Mouse (Mus musculus) frontal cortex, postnatal 10 days (tissue): ENCODE results near the gene Rap1gds1.
A peak's percentile ranks its signal among the peaks of the same experiment; 100 is the strongest.

Experiments used
- DNase-seq, 2 experiments: peaks; one replicate each; pipeline ENCODE4 v3.0.0; 2022; ENCODE audit warnings: low spot score in 2 of 2, mixed read lengths in 1 of 2

Gene Rap1gds1

DNA sequence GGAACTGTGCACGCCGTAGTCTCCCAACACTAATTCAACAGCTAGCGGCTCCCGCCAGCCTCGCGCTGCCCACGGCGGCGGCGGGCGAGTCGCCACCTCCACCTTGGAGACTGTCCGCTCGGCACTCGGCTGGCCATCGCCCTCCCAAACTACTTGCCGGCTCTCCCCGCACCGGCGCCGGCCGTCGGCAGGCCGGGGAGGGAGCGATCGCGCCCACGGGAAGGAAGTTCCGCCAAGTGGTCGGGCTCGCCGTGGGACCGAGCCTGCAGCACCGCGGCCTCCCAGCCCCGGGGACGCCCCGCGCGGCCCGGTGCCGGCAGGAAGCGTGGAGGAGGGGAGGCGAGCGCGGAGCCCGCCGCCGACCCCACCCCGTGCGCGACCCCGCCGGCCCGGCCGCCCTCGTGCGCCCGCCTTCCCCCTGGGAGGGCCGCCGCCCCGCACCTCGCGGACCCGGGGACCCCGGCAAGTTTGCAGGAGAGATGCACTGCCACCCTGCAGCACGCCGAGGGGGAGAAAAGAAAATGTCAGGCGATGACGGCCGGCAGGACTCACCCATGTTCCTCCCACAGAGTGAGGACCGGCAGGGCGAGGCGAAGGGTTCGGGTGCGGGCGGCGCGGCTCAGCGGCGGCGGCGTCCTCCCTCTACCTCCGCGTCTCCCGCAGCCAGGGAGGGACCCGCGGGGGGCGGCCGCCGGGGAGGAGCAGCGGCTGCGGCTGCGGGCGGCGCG is at the start of gene Rap1gds1:
TSS of gene Rap1gds1 (minus strand) at position 718 of the 728 bp plus-strand sequence.
- DNase-seq: peak; percentile 63 to 73

DNA sequence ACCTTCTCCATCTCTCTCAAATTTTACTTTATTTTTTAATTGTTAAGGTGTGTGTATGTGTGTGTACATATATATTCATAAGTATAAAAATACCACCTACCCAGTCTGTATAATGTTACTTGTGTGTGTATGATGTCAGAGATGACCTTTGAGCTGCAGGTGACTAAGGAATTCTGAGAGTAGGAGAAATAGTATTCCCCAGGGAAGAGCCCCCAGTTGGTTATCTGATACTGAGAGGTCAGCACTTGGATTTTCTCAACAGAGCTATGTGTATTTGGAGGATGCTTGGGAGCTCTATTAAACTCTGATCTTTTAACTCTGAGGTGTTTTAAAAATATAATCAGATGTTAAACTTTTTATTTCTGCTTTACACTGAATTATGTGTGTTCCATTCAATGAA is 43.4 kb upstream of the Rap1gds1 start:
- no peak for DNase-seq

DNA sequence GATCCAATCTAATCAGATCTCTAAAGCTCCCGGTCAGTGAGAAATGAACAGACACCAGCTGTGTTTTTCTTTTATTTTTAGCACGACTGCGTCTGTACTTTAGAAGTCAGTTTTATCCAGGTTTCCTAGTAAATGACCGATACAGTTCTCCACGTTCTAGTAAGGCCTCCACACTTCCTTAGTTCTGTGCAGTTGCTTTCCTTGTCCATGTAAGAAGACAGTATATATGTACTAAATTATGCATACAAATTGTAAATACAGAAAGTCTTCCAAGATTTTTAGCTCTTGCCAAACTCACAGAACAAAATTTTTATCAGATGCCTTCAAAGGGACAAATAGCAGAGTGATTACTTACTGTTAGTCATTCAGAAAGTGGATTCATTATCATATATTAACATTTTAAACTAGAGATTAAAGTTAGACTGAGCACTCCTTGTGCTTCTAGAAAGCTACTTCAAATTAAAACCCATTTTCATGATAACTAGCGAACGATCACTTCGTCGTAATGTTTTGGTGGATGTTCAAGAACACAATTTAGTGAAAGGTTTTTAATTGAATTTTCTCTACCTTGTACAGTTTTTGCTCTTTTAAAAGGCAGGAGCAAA is 41.8 kb upstream of the Rap1gds1 start:
- DNase-seq: no peak

DNA sequence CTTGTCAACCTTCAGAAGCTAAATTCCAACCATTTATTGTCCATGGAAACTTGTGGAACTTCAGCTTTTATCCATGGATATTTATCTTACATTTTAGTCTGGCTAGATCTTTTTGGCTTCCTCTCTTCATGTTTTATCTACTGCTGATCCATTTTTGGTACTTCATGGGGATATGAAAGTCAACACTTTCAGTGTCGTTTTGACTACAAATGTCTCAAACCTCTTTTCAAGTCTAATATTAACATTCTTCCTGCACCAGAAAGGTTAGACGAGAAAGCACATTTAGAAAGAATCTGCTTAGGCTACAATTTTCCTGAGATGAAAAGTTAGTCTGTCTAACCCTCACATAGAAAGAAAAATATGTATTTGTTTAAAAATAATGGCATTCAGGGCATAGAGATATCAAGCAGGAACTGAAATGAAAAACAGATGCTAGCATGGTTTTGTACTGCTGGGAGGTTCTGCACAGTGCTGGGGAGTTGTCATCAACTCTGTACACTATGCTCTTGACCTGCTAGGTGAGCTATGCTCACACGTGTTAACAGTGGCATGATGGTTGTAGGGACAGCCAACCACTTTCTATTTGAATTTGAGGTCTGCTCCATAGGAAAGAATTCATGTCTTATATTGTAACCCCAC is 37.5 kb upstream of the Rap1gds1 start:
- no peak for DNase-seq

DNA sequence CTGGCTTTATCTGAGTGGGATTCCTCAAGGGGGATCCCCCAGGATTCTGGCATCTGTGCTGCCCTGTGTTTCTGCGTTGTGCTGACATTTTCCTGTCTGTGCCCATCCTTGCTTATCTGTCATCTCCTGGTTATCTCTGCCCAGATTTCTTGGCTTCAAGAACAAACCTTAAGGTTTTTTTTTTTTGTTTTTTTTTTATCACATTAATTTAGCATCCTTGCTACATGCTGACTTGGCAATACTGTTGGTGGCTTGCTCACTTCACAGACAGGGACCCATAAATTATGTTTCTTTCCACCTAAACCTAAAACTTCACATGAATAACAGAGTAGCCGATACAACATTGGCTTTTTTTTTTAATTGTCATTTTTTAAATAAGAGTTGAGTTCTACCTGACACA is 36.9 kb upstream of the Rap1gds1 start:
- DNase-seq: no peak

DNA sequence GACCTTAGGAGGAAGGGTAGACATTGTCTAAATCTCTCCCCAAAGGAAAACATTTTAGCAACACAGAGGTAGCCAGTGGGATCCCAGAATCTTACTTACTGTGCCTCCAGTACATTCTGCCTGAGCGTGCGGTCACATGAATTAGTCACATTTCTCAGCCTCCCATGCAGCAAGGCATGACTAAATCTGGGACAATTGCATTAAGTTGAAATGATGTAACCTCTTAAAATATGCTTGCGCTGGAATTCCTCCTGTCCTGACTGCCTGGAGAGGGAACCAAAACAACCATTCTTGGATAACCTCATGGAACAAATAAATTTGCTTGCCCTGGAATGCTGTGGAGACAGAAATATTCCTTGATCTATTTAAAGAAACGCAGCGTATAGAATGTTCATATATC is 33.2 kb upstream of the Rap1gds1 start:
- DNase-seq: no peak

DNA sequence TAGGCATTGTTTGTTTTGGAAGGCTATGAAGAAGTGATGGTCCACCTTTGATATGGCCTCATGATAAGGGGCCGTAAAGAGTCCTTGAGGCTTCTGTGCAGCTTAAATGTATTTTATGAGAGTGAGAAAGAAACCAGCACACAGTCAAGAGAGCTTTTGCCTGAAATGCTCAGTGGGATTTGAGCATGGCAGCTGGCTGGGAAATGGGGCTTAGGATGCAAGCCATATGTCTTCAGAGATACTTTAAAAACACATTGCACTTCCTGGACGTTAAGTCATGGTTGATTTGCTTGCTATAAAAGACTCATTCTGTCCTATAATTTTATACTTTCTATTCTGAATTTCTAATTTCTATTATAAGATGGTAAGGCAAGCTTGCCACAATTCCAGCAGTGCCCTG is 28.9 kb upstream of the Rap1gds1 start:
- DNase-seq: no peak

DNA sequence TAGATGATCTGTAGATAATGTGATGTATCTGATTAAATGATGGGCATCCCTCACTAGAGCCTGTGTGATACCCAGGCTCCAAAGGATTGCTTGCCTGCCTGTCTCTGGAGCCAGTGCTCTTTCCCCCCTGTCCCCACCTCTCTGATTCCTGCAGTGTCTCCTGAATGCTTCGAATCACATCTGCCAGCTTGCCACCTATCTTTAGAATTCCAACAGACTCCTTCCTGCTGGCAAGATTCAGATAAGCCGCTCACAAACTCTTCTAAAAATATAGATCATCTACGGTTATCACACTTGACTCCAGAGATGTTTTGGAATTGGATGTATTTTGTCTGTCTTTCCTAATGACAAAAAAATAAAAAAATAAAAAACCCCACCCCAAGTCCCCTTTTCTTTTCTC is 28.3 kb upstream of the Rap1gds1 start:
- no peak for DNase-seq

DNA sequence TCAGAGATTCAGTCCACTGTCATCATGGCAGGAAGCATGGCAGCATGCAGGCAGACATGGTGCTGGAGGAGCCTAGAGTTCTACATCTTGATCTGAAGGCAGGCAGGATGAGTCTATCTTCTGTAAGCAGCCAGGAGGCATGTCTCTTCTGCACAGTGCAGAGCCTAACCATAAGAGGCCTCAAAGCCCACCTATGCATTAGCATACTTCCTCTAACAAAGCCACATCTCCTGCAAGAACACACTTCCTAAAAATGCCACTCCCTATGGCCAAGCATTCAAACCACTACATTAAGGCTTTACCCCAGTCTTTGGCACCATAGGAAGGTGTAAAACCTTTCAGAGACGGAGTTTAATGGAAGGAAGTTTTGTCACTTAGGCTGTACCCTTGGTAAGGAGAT is 26.9 kb upstream of the Rap1gds1 start:
- DNase-seq: no peak

DNA sequence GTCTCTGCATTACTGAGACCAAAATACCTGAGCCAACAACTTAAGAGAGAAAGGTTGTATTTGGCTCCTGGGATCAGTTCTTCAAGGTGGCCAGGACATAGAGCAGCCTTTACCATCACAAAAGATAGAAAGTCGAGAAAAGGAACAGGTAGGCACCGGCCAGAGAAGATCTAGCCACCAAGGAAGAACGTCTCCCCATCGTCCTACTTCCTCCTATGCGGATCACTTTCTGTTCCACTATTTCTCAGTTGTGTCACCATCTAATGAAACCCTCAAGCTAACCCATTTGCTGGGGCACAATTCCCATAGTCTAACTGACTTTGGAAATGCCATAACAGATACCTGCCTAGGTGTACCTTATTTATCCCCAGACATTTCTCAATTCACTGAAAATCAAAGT is 24.3 kb upstream of the Rap1gds1 start:
- DNase-seq: no peak

DNA sequence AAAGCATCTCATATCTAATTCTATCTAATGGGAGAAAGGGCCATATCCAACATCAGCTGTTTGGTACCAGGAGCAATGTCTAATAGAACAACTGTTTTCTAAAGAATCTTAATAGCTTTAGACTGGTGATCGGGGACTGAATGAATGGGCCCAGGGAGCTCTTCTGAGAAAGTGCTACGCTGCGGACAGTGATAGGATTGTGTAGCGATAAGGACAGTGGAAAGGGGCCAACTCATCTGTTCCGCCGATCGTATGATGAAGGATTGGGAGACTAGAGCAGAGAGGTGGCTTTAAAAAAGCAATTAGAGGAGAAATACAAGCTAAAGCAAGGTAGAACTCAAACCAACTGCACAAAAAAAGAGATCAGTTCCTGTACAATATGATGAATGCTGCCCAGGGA is 20.9 kb upstream of the Rap1gds1 start:
- no peak for DNase-seq

DNA sequence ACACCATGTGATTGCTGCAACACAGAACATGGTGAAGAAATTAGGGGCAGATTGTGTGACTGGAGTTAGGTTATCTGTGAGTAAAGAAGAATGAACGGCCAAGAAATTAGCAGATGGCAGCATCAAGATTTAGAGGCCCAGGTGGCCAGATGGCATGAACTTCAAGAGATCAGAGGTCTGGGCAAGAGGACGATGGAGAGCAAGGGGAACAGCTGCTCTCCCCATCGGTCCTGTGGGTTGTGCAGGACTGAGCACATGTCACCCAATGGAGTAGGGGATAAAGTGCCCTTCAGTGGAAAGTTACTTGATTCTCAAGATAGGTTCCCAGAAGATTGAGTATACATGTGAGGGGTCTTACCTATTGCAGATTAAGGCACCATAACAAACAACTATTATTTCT is 13.5 kb upstream of the Rap1gds1 start:
- DNase-seq: no peak

DNA sequence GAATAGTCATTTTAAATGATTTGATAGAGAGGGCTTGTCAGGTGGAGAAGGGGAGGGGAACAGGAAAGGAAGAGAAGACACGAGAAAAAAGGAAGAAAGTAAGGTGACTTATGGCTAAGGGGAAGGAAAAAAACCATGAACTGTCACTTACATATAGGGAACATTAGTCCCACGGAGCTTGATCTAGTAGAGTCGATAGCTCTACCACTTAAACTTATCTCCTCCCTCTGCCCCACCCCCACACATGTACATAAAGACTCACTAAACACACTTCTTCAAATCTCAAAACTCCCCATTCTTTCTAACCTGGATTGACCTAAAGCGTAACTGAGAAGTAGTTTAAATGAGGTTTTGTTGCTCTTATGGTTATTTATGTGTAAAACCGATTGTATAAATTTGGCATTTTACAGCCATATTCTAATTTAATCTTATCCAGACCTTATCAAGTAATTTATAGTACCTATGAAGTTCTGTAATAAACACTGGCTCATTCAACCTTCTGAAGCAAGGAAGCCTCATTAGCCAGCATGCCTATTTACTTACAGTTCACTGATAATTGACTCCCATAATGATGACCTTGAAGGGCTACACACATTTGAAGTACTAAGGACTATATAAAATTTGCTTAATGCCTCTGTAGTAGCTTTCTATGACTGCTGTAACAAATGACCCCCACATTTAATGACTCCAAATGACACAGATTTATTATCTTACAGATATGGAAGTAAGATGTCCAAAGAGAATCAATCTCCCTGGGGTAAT is 9.0 kb upstream of the Rap1gds1 start:
- DNase-seq: no peak

DNA sequence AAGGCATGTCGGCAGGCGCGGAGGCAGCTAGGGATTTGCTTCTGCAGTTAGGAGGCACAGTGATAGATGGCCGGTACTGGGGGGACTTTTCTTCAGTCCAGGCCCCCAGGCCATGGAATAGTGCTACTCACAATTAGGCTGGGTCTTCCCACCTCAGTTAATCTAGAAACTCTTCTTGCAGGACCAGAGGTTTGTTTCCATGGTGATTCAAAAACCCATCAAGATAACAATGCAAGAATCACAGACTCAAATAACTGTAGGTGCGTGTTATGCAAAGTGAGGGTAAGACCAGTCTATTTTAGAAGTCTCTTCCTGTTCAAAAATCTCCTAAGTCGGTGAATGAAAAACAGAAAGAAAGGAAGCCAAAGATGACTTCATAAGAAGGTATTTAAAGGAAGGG is 4.8 kb upstream of the Rap1gds1 start:
- no peak for DNase-seq

DNA sequence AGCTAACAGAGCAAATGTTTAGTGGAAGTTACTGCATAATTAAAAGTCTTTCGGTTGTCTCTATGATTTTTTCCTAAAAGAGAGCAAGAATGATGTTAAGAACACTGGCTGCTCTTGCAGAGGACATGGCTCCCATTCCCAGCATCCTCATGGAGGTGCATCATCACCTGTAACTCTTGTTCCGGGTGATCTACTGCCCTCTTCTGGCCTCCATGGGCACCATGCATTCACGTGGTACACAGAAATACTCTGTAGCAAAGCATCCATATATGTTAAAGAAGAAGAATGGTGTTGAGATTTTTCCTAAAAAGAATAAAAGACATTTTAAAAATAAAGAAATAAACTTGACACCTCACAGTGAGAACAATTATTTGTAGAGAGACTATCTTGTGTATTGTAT is 3.0 kb upstream of the Rap1gds1 start:
- DNase-seq: no peak

DNA sequence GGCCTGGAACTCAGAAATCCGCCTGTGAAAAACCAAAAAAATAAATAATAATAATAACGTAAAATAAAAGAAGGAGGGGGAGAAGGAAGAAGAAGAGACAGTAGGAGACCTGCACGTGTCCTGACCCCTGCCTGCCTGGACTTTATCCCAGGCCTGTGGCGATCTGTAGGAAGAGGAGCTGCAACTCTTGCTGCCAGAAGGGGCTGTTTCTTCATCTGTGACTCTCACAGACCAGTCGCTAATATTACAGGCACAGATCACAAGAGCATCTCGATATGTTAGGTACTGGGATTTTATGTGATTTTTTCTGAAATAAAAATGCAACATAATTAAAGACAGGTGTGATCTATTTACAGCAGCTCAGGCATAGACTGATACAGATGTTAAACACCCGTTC is 1.1 kb upstream of the Rap1gds1 start:
- DNase-seq: no peak

DNA sequence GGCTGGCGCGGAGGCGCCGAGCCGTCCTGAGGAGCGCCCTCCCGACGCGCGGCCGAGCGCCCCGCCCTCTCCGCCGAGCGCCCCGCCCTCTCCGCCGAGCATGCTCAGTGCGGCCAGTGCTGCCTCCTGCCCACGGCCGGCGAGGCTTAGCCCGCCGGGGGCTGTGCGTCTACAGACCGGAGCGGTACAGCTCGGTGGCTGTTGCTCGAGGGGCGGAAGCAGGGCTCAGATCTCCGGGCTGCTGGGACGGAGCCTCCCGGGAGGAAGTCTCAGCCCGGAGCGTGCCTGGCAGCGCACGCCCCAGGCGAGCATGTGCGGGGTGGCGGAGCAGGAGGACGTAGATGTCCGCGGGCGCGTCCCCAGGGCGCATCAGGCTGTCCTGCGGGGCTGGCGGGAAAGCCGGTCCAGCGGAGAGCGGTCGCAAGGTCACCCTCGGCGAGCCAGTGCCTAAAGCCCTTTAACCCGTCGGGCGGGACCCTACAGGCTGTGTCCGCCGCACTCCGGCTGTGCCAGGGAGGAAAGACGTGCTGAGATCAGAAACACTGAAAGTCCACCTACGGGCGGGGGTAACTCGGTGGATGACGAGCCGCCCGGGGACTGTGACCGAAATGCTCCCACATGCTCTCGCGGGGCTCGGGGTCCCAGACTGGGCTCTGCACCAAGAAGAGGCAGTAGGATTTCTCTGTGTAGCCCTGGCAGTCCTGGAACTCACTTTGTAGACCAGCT is 495 bp upstream of the Rap1gds1 start:
- peak; percentile 79 to 88 for DNase-seq

DNA sequence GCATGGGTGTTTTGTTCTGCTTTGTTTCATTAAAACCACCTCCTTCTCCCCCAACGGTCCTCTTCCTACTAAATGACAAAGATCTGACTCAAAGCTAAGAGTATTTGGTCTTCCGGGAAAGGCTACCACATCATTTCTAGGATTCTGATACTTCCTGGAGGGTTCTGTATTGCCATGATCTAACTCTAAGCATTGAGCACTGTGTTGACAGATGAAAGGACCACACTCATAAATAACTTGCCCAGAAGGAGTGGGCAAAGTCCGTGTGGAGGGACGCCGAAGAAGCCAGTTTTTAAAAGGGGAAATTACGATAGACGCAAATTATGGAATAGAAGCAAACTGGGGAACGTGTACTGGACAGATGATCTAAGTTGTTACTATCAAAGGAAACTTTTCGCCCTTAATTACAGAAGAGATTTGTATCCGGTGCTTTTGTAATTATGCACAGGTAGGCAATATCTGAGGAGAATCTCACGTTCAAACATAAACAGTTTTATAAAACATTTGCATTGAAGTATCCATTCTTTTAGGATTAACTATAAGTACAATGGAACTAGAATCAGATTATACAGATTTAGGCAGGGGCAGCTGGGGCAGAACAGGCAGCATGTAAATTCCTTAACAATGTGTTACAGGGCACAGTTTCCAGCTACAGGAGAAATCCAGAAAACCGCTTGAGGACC is 1.1 kb downstream of the Rap1gds1 start:
- no peak for DNase-seq

DNA sequence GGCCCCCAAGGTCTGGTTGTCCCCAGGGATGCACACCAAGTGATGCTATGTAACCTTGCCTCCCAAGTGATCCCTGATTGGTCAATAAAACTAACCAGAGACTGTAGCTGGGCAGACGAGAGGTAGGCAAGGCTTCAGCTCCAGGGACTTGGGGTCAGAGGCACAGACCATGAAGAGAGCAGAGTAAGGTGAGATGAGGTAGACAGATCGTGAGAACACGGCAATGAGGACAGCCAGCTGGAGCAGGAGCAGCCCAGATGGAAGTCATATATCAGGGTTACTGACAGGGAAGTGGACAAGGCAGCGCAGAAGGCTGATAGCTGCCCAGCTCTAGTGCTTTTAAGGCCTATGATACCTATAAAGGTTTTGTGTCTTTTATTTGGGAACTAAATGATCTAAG is 5.5 kb downstream of the Rap1gds1 start:
- no peak for DNase-seq

DNA sequence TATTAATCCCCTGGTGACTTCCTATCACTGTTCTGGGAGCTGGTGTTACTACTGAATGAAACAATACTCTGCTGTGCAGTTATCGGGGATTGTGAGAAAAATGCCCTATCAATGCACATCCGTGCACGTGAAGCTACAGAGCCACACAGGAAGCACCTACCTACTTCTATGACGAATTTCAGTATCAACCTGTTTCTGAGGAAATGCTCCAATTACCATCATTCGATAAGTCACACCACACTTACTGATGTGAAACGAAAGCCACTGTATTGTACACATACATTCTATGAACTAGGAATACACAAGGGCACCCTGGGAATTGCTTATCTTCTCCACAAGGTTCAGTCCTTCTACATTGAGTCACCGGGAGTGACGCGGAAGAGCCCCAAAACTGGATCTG is 10.9 kb downstream of the Rap1gds1 start:
- DNase-seq: no peak

DNA sequence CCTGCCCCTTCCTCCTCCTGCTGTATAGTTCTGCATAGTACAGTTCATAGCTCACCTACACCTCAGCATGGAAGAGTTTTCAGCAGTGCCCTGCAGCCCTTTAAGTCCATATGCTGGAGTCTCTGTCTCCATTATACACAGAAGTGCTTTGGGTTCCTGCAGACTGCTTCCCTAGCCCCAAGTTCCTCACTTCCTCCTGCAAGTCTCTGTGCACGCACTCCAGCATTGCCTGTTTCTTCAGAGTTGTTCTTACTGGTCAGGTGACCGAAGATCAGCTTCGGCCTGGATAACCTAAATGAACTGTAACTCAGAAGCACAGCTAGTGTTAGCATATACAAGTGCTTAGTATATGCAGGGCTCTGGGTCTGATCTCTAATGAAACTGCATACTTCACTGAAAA is 12.9 kb downstream of the Rap1gds1 start:
- DNase-seq: no peak
